Mouse (Mus musculus) gastrocnemius, postnatal 14 days (tissue): Measurements from ENCODE around the gene Gpsm1. TPM values are rescaled to one million over a fixed set of nuclear protein-coding genes. Genes with fewer than 3 reads are reported as not detected.
A peak's percentile ranks its signal among the peaks of the same experiment; 100 is the strongest.

Source experiments
- DNase-seq: peaks from one replicate; pipeline ENCODE4 v3.0.0; 2021; ENCODE audit warnings: mixed read lengths
- intact Hi-C: fragments of 180-260 bp; cut with DNase I; formaldehyde crosslinking; loops from one replicate; pipeline ENCODE4 v1.15.1; 2025; ENCODE audit warnings: low total_unique reads
- long read RNA-seq, 2 experiments: library from polyadenylated mRNA; stranded (forward); transcript quantifications; one replicate each; pipeline ENCODE4 v2.0.0; 2021
- total RNA-seq, 2 experiments: library from RNA; stranded (reverse); gene quantifications; 2 replicates each; pipeline ENCODE4 v1.2.3; 2021

Gene Gpsm1
- total RNA-seq, result 1 to 10 TPM; 6.4 to 7.4 TPM
- long read RNA-seq, experiment 1, partial matches to known transcripts, result 2 of 7 reads
- long read RNA-seq, experiment 1, other reads (novel, unspliced or antisense), result 3 of 7 reads
- long read RNA-seq, experiment 2, partial matches to known transcripts, result 0 of 8 reads
- long read RNA-seq, experiment 2, other reads (novel, unspliced or antisense), result 1 of 8 reads

GRCm38 (mm10) chr2:26315072-26315924 lies at the start of gene Gpsm1:
Gene Gpsm1 (plus strand): TSS chr2:26315515.
- intact Hi-C loops, result no loop called here
- peak; percentile 89 for DNase-seq

GRCm38 (mm10) chr2:26266066-26266742 lies 49.1 kb upstream of the Gpsm1 start:
- DNase-seq, result no peak
- intact Hi-C loops, result no loop called here

GRCm38 (mm10) chr2:26268216-26268615 lies 47.1 kb upstream of the Gpsm1 start:
- DNase-seq, result no peak
- intact Hi-C loops, result no loop called here

- intact Hi-C loops, result loop anchor here (10.0 kb wide), 3 partner anchors 49 to 239 kb away; no protein-coding TSS in a partner anchor
- DNase-seq, result peak; percentile 55
Measured at GRCm38 (mm10) chr2:26273611-26274010, 41.7 kb upstream of the Gpsm1 start.

- intact Hi-C loops, result loop anchor here (5.0 to 10.0 kb wide), 4 partner anchors 55 to 245 kb away; no protein-coding TSS in a partner anchor
- DNase-seq, result no peak
Measured at GRCm38 (mm10) chr2:26279712-26280111, 35.6 kb upstream of the Gpsm1 start.

- intact Hi-C loops, result no loop called here
- peak; percentile 40 for DNase-seq
Measured at GRCm38 (mm10) chr2:26280594-26280993, 34.7 kb upstream of the Gpsm1 start.

- DNase-seq, result peak; percentile 57
- intact Hi-C loops, result no loop called here
Measured at GRCm38 (mm10) chr2:26285804-26286203, 29.5 kb upstream of the Gpsm1 start.

- DNase-seq, result no peak
Measured at GRCm38 (mm10) chr2:26286391-26286790, 28.9 kb upstream of the Gpsm1 start.

GRCm38 (mm10) chr2:26290133-26290532 lies 25.2 kb upstream of the Gpsm1 start:
- no peak for DNase-seq
- intact Hi-C loops, result no loop called here

More at GRCm38 (mm10) chr2:26286391-26286790, 28.9 kb upstream of the Gpsm1 start:
- intact Hi-C loops, result no loop called here

- no peak for DNase-seq
- intact Hi-C loops, result no loop called here
Measured at GRCm38 (mm10) chr2:26294457-26294856, 20.9 kb upstream of the Gpsm1 start, which contains the start of gene Ccdc187. Gene Ccdc187 (minus strand): TSS chr2:26294557.

- DNase-seq, result no peak
- intact Hi-C loops, result no loop called here
Measured at GRCm38 (mm10) chr2:26296606-26297195, 18.6 kb upstream of the Gpsm1 start.

- no peak for DNase-seq
- intact Hi-C loops, result no loop called here
Measured at GRCm38 (mm10) chr2:26298208-26298855, 17.0 kb upstream of the Gpsm1 start.

- intact Hi-C loops, result no loop called here
- DNase-seq, result no peak
Measured at GRCm38 (mm10) chr2:26298856-26299230, 16.5 kb upstream of the Gpsm1 start.

GRCm38 (mm10) chr2:26299336-26299735 lies 16.0 kb upstream of the Gpsm1 start:
- DNase-seq, result no peak
- intact Hi-C loops, result no loop called here

GRCm38 (mm10) chr2:26300161-26300807 lies 15.0 kb upstream of the Gpsm1 start:
- intact Hi-C loops, result no loop called here
- DNase-seq, result no peak

- intact Hi-C loops, result no loop called here
- DNase-seq, result peak; percentile 87
Measured at GRCm38 (mm10) chr2:26300808-26301174, 14.5 kb upstream of the Gpsm1 start.

GRCm38 (mm10) chr2:26302005-26302503 lies 13.3 kb upstream of the Gpsm1 start:
- intact Hi-C loops, result no loop called here
- DNase-seq, result no peak

- no peak for DNase-seq
- intact Hi-C loops, result no loop called here
Measured at GRCm38 (mm10) chr2:26304711-26305110, 10.6 kb upstream of the Gpsm1 start.

GRCm38 (mm10) chr2:26305555-26305954 lies 9.8 kb upstream of the Gpsm1 start:
- intact Hi-C loops, result no loop called here

More at GRCm38 (mm10) chr2:26305555-26305954, 9.8 kb upstream of the Gpsm1 start:
- DNase-seq, result no peak
